Mouse (Mus musculus) E14TG2a.4 (cell line): ENCODE measurements around the gene Tmco5.

Experiments
- CTCF ChIP-seq: conservative IDR thresholded peaks from 2 replicates; pipeline ENCODE4 v1.5.1; 2014; ENCODE audit warnings: low read length
- POU5F1 ChIP-seq: IDR thresholded peaks from 2 replicates; pipeline ENCODE4 v1.6.1; 2014; ENCODE audit warnings: low read length, borderline replicate concordance

DNA sequence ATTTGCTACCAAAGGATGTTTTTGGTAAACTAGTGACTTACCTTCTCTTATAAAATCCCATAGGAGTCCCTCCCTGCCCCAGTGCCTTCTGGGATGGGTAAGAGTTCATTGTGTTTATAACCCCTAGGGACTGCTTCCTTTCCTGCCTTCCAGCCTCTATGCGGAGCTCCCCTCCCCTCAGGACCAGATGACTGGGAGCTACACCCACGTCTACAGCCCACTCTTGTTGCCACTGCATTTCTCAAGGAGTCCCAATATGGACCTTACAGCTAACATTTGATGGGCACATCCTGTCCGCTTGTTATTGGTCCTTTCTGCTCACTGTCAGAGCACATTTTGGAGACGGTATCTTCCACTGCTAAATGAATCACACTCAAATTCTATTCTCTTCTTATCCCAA, 36.1 kb downstream of the Tmco5 start:
- TF ChIP-seq CTCF (no peak), POU5F1 (no peak)
